Mouse (Mus musculus): ENCODE measurements around the gene a.

Gene a

DNA sequence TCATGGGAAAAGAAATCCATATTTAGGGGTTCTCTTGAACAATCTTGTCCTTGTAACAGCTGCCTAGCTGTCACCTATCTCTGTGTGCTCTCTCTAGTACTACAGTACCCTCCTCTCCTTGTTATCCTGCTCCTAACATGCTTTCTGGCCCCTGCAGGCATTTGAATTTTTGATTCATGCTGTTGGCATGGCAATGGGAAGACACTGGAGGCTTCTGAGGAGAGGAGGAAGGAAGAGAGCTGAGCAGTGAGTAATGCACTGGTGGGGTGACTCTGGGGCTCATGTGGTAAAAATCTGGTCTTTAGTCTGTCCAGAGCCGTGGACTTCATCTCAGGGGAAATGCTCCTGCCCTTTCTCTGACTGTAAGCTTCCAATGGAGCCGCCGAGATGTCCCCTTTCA, 5.9 kb upstream of the a start:
- no peak for DNase-seq

GRCm38 (mm10) chr2:154786187-154786586, 5.0 kb upstream of the a start:
- DNase-seq, result no peak

GRCm38 (mm10) chr2:154786776-154787175, 4.4 kb upstream of the a start:
- no peak for DNase-seq

DNA sequence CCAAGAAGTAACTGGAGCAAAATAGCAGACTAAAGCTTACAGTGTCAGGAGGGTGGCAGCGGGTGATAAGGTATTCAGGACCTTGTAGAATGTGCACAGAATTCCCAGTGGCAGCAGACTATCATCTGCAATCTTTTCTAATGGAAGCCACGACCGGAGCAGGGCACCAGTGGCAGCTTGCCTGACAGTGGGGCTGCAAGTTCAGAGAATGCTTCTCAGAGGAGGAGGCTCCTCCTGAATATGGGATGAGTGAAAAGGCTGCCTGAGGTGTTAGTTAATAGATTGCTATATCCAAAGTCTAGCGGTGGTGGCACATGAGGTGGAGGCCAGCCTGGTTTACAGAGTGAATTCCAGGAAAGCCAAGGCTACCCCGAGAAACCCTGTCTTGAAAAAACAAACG, 1.8 kb upstream of the a start:
- peak; percentile 42 for DNase-seq

GRCm38 (mm10) chr2:154789977-154790655, 1.1 kb upstream of the a start:
- peak; percentile 63 for DNase-seq

DNA sequence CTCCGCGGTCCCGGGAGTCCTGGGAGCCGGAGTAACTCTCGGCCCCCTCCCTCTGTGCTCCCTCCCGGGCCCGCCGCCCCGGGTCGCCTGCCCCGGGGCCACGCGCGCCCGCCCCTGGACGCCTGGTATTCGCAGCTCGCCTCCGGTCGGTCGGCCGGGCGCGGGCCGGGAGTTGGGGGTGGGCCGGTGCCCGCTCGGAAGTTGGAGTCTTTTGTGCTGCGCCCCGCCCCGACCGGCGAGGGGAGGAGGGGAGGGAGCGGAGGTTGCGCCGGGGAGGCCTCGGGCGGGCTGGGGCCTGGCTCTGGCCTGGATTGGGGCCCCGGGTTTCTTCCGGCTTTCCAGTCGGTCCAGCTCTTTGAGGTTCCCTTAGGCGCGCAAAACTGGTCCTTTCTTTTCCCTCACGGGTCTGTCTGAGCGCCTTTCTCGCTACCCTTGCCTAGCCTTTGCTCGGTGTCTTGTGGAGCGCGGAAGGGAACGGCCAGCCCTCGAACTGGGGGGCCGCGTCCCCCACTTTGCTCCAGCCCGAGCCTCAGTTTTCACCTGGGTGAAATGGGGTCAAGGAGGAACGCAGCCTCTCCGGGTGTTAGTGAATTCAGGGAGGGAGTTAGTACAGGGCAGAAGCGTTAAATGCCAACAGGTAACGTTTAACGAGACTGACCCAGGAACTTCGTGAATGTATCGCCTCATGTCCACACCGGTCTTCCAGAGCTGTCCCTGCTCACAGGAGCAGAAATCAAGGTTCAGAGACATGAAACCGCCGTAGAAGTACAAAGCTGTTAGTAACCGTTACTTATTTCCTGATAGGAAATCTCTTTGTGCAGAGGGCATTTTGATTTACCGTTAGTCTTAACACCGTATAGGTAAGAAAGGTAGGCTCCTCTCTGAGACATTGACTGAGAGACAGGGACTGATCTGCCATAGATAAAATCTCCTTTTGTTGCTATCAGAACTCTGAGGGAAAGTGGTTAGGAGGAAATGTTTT, 750 bp downstream of the a start:
- peak; percentile 81 for DNase-seq

DNA sequence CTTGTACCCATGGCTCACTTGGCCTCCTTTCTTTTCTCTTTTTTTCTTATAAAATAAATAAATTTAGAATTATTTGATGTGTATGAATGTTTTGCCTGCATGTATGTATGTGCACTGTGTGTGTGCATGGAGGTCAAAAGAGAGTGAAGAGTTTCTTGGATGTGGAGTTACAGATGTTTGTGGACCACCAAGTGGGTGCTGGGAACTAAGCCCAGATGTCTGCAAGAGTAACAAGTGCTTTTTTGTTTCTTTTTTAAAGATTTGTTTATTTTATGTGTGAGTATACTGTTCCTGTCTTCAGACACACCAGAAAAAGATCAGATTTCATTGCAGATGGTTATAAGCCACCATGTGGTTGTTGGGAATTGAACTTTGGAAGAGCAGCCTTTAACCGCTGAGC, 12.2 kb downstream of the a start:
- no peak for DNase-seq

GRCm38 (mm10) chr2:154803845-154804244, 12.6 kb downstream of the a start:
- DNase-seq, result no peak

DNA sequence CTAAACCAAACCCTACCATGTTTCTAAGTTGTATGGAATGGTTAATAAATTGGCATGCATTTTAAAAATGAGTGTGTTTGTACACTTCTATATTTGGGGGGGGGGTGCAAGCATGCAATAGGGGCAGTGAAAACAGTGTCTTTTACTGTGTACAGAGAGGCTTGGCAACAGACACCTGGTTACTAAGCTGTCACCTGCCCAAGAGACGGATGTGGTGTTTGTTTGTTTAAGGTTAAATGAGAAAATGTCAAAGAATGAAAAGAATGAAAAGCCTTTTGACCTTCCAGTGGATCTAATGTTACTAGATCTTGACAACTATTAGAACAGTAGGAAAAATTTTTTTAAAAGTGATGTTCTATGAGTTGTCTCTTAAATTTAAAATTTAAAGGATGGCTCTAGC, 16.5 kb downstream of the a start:
- DNase-seq, result no peak

GRCm38 (mm10) chr2:154809107-154809762, 18.0 kb downstream of the a start:
- no peak for DNase-seq

- DNase-seq, result no peak
These were observed 19.6 kb downstream of the a start for GRCm38 (mm10) chr2:154810821-154811220.

DNA sequence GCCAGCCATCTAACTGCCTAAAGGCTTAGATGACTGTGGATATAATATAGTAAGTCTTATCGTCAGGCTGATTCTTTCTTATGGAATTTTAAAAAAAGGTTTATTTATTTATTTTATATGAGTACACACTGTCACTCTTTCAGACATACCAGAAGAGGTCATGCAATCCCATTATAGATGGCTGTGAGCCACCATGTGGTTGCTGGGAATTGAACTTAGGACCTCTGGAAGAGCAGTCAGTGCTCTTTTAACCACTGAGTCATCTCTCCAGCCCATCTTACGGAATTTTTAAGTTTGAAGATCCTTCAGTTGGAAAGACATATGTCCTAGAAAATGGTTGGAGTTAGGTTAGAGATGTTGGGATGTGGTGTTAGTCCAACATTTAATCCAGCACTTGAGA, 22.2 kb downstream of the a start:
- DNase-seq, result no peak

GRCm38 (mm10) chr2:154817089-154817488, 25.9 kb downstream of the a start:
- DNase-seq, result no peak

- DNase-seq, result peak; percentile 39
These were observed 26.6 kb downstream of the a start for GRCm38 (mm10) chr2:154817788-154818187.

DNA sequence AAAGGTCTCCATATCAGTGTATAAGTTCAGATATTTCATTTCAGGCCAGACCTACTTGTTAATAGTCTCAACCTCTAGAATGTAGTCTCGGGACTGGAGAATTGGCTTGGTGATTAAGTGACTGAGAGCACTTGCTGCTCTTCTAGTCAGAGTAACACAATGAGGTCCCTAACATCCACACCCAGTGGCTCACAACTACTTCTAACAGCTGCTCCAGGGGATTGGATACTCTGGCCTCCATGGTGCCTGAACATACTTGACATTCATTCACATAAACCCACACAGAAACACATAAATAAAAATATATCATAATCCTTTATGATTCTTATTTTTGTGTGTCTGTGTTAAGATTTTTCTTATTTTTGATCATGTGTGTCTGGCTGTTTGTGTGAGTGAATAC, 27.4 kb downstream of the a start:
- no peak for DNase-seq

DNA sequence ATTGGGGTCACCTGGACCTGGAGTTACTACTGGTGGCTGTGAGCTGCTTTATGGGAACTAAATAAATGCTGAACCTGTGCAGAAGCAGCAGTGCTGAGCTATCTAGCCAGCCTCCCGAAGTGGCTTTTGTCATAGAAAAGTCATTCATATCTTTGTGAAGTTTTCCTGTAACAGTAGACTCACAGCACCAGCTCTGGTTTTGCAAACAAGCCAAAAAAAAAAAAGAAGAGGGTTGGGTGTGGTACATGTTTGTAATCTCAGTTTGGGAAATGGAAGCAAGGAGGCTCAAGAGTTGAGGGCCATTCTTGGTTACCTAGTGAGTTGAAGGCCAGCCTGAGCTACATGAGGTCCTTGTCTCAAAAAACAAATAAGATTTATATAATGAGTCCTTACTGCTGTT, 29.1 kb downstream of the a start:
- no peak for DNase-seq

GRCm38 (mm10) chr2:154826054-154826538, 34.9 kb downstream of the a start:
- no peak for DNase-seq

GRCm38 (mm10) chr2:154827521-154827920, 36.3 kb downstream of the a start:
- no peak for DNase-seq

DNA sequence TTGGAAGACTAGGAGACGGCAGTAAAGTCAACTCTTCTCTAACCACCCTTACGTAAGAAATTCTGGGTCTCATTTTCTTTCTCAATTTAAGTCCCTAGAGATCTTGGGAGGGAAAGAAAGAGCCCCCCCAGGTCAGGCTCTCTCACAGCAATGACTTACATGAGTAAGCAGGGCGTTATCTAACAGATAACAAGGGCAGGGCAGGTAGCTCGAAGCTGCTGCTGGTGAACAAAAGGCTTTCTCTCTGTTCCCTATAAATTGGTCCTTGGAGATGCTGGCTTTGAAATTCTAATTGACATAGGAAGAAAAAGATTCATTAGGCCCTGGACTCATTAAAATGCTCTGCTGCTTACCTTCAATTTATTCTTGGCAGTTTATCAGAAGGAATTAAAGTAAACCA, 41.3 kb downstream of the a start:
- DNase-seq, result no peak

- peak; percentile 78 for DNase-seq
These were observed 43.1 kb downstream of the a start for GRCm38 (mm10) chr2:154834149-154834865.

GRCm38 (mm10) chr2:154836537-154836936, 45.3 kb downstream of the a start:
- no peak for DNase-seq

- DNase-seq, result no peak
These were observed 56.9 kb downstream of the a start for GRCm38 (mm10) chr2:154848086-154848485.

DNA sequence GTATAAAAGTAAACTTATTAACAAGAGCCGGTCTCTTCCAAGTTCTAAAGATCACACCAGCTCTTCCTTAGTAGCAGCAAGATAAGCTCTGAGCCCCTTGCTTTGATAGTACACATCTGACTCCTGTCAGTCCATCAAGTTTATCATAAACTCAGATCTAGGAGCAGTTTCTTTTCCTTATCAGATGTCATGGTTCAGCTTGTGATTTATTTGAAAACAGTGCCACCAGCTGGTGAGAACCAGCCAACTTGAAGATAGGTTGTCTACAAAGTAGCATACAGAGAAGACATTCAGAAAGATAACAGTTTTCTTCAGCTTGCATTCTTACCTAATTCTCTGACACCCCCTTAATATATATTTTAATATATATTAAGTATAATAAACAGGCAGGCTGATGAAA, 64.2 kb downstream of the a start:
- peak; percentile 65 for DNase-seq
